Mouse (Mus musculus) forebrain, embryonic 11.5 days (tissue): ENCODE results near the gene Camk2b. TPM values are rescaled to one million over a fixed set of nuclear protein-coding genes. Genes with fewer than 3 reads are reported as not detected.

Experiments used
- ATAC-seq: fragments of 200-750 bp; cut with Nextera tagmentation; replicated peaks from 2 replicates; pipeline ENCODE4 v1.8.0; 2017; ENCODE audit warnings: moderate TSS enrichment; ENCODE audit not compliant: low FRiP score
- DNase-seq: peaks from one replicate; pipeline ENCODE4 v3.0.0-alpha.2; 2017; ENCODE audit warnings: low spot score
- H3K27ac ChIP-seq: fragments of 300-500 bp; sonication (generic); 2 replicates; pipeline ENCODE4 v1.5.1; 2014; ENCODE audit warnings: low read depth, low read length
- H3K27me3 ChIP-seq: fragments of 300-500 bp; sonication (generic); 2 replicates; pipeline ENCODE4 v1.6.1; 2014; ENCODE audit warnings: mild to moderate bottlenecking, low read length, mixed read lengths; ENCODE audit not compliant: control insufficient read depth, insufficient read depth
- H3K36me3 ChIP-seq: fragments of 300-500 bp; sonication (generic); 2 replicates; pipeline ENCODE4 v1.6.1; 2014; ENCODE audit warnings: mild to moderate bottlenecking, low read length, moderate library complexity, mixed read lengths; ENCODE audit not compliant: control insufficient read depth, insufficient read depth
- H3K4me1 ChIP-seq: fragments of 300-500 bp; sonication (generic); replicated peaks from 2 replicates; pipeline ENCODE4 v1.6.1; 2014; ENCODE audit warnings: low read length, mixed read lengths; ENCODE audit not compliant: control insufficient read depth, insufficient read depth
- H3K4me2 ChIP-seq: fragments of 300-500 bp; sonication (generic); 2 replicates; pipeline ENCODE4 v1.6.1; 2014; ENCODE audit warnings: low read depth, mild to moderate bottlenecking, low read length, moderate library complexity, mixed read lengths; ENCODE audit not compliant: severe bottlenecking
- H3K4me3 ChIP-seq: fragments of 300-500 bp; sonication (generic); 2 replicates; pipeline ENCODE4 v1.5.1; 2014; ENCODE audit warnings: low read depth, low read length
- H3K9ac ChIP-seq: fragments of 300-500 bp; sonication (generic); 2 replicates; pipeline ENCODE4 v1.6.1; 2014; ENCODE audit warnings: low read length
- H3K9me3 ChIP-seq: fragments of 300-500 bp; sonication (generic); 2 replicates; pipeline ENCODE4 v1.6.1; 2016; ENCODE audit warnings: low read length, mixed read lengths; ENCODE audit not compliant: control insufficient read depth
- WGBS: fragments of 180-500 bp; shearing (Covaris S2); extraction: QIAGEN DNeasy Blood & Tissue Kit; methylation state at CpG from one replicate; pipeline ENCODE4 v1.1.7; 2014; 5-methylcytosine and 5-hydroxymethylcytosine counted together
- polyA plus RNA-seq: library from polyadenylated mRNA; unstranded; fragments of >200 nt; fragmentation: Nextera tagmentation; extraction: Ambion mirVana; gene quantifications from 2 replicates; pipeline ENCODE4 v1.2.1, GENCODE M21; 2014

The Camk2b gene
- polyA plus RNA-seq, 1 experiment from 2014 or later = 1.0 TPM

GRCm38 (mm10) chr11:6024923-6025652, 41.1 kb downstream of the Camk2b start:
- no peaks in the 10 kb centered on the region for H3K9me3 ChIP-seq
- H3K4me2 ChIP-seq = no peak overlapping the region
- DNase-seq (no peak), ATAC-seq (no peak)
- H3K36me3 ChIP-seq = no peaks in the 10 kb centered on the region
- H3K4me3 ChIP-seq = no peak overlapping the region
- no peaks in the 10 kb centered on the region for H3K4me1 ChIP-seq
- H3K27me3 ChIP-seq = no peaks in the 10 kb centered on the region
- no peak overlapping the region for H3K27ac ChIP-seq
- no peak overlapping the region for H3K9ac ChIP-seq
- WGBS = 83% methylated on average over 12 of the region's 12 CpGs

GRCm38 (mm10) chr11:6020897-6021839, 45.0 kb downstream of the Camk2b start:
- 82% methylated on average over 17 of the region's 17 CpGs for WGBS
- no peak for DNase-seq
- no peaks in the 10 kb centered on the region for H3K4me1 ChIP-seq
- no peak for ATAC-seq
- H3K9ac ChIP-seq = no peak overlapping the region
- H3K27ac ChIP-seq = no peak overlapping the region
- no peak overlapping the region for H3K4me2 ChIP-seq
- H3K4me3 ChIP-seq = no peak overlapping the region
- no peaks in the 10 kb centered on the region for H3K9me3 ChIP-seq
- no peaks in the 10 kb centered on the region for H3K36me3 ChIP-seq
- H3K27me3 ChIP-seq = no peaks in the 10 kb centered on the region

- ATAC-seq = no peak
- WGBS = 85% methylated on average over 5 of the region's 5 CpGs
- DNase-seq = no peak
Observed at GRCm38 (mm10) chr11:6020360-6020759, 45.8 kb downstream of the Camk2b start.

GRCm38 (mm10) chr11:6018218-6019010, 47.7 kb downstream of the Camk2b start:
- no peaks in the 10 kb centered on the region for H3K27me3 ChIP-seq
- no peaks in the 10 kb centered on the region for H3K4me1 ChIP-seq
- H3K9me3 ChIP-seq = no peaks in the 10 kb centered on the region
- DNase-seq (no peak), ATAC-seq (no peak)
- no peak overlapping the region for H3K27ac ChIP-seq
- H3K9ac ChIP-seq = no peak overlapping the region
- H3K4me2 ChIP-seq = no peak overlapping the region
- no peak overlapping the region for H3K4me3 ChIP-seq
- WGBS = 65% methylated on average over 7 of the region's 7 CpGs
- no peaks in the 10 kb centered on the region for H3K36me3 ChIP-seq

More at GRCm38 (mm10) chr11:6020360-6020759, 45.8 kb downstream of the Camk2b start:
- Histone ChIP-seq H3K4me3 (no peak overlapping the region), H3K27me3 (no peaks in the 10 kb centered on the region), H3K4me1 (no peaks in the 10 kb centered on the region), H3K9ac (no peak overlapping the region), H3K9me3 (no peaks in the 10 kb centered on the region), H3K4me2 (no peak overlapping the region), H3K27ac (no peak overlapping the region), H3K36me3 (no peaks in the 10 kb centered on the region)

- H3K9ac ChIP-seq = no peak overlapping the region
- ATAC-seq = no peak
- DNase-seq = no peak
- H3K4me1 ChIP-seq = no peaks in the 10 kb centered on the region
- no peak overlapping the region for H3K27ac ChIP-seq
- WGBS = 67% methylated on average over 10 of the region's 11 CpGs
- no peak overlapping the region for H3K4me2 ChIP-seq
- no peaks in the 10 kb centered on the region for H3K36me3 ChIP-seq
- no peaks in the 10 kb centered on the region for H3K27me3 ChIP-seq
- H3K9me3 ChIP-seq = no peaks in the 10 kb centered on the region
- H3K4me3 ChIP-seq = no peak overlapping the region
Observed at GRCm38 (mm10) chr11:6017484-6018140, 48.5 kb downstream of the Camk2b start.

GRCm38 (mm10) chr11:6016797-6017395, 49.3 kb downstream of the Camk2b start:
- DNase-seq (no peak), ATAC-seq (no peak)
- H3K9me3 ChIP-seq = no peaks in the 10 kb centered on the region
- H3K36me3 ChIP-seq = no peaks in the 10 kb centered on the region
- no peaks in the 10 kb centered on the region for H3K4me1 ChIP-seq
- no peak overlapping the region for H3K9ac ChIP-seq
- no peak overlapping the region for H3K4me2 ChIP-seq
- H3K27ac ChIP-seq = no peak overlapping the region
- no peak overlapping the region for H3K4me3 ChIP-seq
- no peaks in the 10 kb centered on the region for H3K27me3 ChIP-seq
- 68% methylated on average over 9 of the region's 9 CpGs for WGBS

GRCm38 (mm10) chr11:6016368-6016767, 49.8 kb downstream of the Camk2b start:
- no peak overlapping the region for H3K9ac ChIP-seq
- H3K4me1 ChIP-seq = no peaks in the 10 kb centered on the region
- no peak overlapping the region for H3K4me2 ChIP-seq
- no peak for DNase-seq
- 0% methylated on average over 3 of the region's 3 CpGs for WGBS
- no peaks in the 10 kb centered on the region for H3K36me3 ChIP-seq
- no peak overlapping the region for H3K4me3 ChIP-seq
- no peaks in the 10 kb centered on the region for H3K27me3 ChIP-seq
- no peak for ATAC-seq
- no peaks in the 10 kb centered on the region for H3K9me3 ChIP-seq
- H3K27ac ChIP-seq = no peak overlapping the region
